Mouse (Mus musculus) thymus, postnatal 0 days (tissue): ENCODE measurements around the gene Chn2. TPM values are rescaled to one million over a fixed set of nuclear protein-coding genes. Genes with fewer than 3 reads are reported as not detected.
"Not testable (repeated sequence)": the region's sequence is repeated elsewhere in the genome, so short reads cannot be mapped to it uniquely, and the experiment has no call there.

Experiments used
- DNase-seq: peaks from one replicate; pipeline ENCODE4 v3.0.0-alpha.2; 2015; ENCODE audit warnings: low spot score
- polyA plus RNA-seq: library from polyadenylated mRNA; unstranded; fragments of >200 nt; fragmentation: Nextera tagmentation; extraction: Ambion mirVana; gene quantifications from 2 replicates; pipeline ENCODE4 v1.2.1, GENCODE M21; 2015

Gene Chn2
- polyA plus RNA-seq, 1 experiment from 2014 or later: 8.4 TPM

DNA sequence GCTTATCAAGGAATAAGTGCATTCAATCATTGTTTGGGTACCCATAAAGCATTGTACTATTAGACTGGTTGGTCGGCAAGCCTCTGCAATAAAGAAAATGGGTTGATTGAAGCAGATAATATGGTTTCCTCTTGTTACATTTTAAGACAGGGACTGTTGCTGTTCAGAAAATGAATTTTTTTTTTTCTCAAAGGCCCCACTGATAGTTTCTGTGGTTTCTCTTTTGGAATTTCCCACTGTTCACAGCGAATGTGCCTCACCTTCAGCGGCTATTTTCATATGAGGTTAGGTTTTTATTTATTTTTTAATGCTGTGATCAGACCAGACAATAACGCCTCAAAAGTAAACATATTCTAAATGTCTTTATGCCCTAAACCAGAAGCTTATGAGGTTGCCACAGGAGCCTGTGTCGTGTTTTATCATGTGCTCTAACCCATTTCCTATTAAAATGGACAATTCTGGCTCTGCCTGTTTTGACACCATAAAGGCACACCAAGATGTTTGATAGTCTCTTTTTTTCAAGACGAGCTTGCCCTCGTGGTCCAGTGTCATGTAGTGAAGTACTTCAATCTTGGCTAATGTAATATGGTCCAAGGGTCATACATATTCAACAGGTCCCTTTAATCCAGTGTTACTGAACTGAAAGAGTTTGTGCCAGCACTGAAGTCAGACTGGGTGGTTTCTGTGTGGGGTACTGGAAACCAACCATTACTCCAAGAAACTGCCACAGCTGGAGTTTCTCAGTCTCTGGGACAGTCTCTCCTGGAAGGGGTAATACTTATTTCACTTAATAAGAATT is 112.3 kb downstream of the Chn2 start:
- no peak for DNase-seq

GRCm38 (mm10) chr6:54157097-54157496 is 117.7 kb downstream of the Chn2 start:
- no peak for DNase-seq

DNA sequence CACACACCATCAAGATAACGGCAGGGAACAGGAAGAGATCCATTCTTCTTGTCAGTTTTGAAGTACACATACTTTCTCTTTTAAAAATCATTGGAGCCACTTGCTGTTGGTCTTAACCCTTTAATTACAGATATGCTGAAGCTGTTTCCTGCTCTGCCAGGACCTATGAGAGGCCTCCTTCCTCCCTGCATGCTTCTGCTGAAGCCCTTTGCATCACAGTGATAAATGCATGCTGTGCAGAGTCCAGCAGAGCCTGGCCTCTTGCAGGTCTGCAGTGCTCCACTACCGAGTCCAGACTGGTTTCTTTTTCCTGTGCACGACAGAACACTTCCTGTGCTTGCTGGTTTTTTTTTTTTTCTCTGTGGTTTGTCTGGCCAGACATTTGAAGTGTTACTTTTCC is 119.0 kb downstream of the Chn2 start:
- DNase-seq: peak; percentile 29

DNA sequence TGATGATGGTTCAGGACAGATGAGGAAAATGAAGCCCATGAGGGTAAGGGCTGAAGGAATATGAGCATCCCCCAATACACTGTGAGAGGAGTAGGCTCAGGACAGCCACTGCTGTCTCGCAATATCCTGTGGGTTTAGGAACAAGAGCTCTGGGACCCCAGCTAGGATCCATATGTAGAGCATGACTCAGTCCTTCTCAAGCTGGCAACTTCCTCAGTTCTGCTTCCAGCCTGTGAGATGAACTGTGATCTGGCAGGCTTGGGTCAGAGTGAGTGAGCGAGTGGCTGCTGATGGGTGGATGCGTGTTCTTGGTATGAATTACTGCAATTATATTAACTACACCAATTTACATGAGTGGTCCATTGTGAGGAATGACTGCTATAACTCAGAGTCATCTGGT is 121.3 kb downstream of the Chn2 start:
- DNase-seq: no peak

DNA sequence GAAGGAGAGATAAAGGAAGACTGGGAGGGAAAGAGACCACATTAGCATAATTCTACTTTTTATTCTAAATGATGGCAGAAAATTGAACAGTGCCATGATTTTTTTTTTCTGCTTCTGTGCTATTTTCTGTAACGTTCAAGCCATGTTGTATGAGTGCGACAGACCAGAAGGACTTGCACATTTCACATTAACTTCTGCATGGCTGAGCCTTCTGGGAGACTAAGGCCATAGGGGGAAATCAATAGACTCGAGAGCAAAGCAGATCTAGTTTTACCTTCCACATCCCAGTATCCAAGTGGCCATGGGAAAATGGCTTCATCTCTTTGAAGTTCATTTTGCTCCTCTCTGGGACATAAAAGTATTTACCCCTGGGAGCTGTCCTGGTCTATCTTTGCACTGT is 121.9 kb downstream of the Chn2 start:
- no peak for DNase-seq

DNA sequence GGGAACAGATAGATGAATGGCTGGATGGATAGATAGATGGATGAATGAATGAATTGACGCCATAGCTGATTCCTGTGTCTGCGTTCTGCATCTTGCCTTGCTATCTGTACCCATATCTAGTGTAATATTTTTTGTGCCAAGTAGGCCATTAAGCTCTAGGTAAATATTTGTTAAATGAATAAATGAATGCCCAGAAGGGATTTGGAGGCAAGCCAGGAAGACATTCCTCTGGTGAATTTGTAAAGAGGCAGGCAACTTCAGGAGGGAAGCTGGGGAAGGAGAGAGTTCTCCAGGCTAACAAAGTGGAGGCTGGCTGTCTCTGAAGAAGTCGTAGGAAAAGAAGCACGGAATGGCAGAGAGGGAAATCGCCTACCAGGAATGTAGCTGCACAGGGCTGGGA is 123.0 kb downstream of the Chn2 start:
- no peak for DNase-seq

GRCm38 (mm10) chr6:54162786-54163185 is 123.4 kb downstream of the Chn2 start:
- DNase-seq: peak; percentile 62

DNA sequence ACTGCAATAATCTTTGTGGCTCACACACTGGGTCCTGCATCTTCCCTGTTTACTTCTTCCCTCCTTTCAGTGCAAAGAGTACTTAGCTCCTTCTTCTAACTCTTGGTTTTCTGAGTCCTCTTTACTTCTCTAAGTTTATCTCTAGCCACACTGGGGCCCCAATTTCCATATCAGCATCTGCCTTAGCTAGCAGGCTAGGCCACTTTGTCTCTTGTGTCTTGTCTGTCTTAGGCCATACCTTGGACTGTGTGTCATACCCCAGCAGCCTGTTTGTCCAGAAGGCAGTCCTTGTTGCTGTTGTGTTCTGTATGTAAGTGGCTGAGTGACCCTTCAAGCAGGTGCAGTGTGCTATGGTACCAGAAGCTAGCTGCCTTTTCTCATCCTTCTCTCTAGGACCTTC is 124.3 kb downstream of the Chn2 start:
- DNase-seq: no peak

- DNase-seq: peak; percentile 21
Observed at GRCm38 (mm10) chr6:54164777-54165176, 125.4 kb downstream of the Chn2 start.

GRCm38 (mm10) chr6:54165246-54165645 is 125.9 kb downstream of the Chn2 start:
- DNase-seq: no peak

- DNase-seq: no peak
Observed at GRCm38 (mm10) chr6:54165863-54166262, 126.5 kb downstream of the Chn2 start.

DNA sequence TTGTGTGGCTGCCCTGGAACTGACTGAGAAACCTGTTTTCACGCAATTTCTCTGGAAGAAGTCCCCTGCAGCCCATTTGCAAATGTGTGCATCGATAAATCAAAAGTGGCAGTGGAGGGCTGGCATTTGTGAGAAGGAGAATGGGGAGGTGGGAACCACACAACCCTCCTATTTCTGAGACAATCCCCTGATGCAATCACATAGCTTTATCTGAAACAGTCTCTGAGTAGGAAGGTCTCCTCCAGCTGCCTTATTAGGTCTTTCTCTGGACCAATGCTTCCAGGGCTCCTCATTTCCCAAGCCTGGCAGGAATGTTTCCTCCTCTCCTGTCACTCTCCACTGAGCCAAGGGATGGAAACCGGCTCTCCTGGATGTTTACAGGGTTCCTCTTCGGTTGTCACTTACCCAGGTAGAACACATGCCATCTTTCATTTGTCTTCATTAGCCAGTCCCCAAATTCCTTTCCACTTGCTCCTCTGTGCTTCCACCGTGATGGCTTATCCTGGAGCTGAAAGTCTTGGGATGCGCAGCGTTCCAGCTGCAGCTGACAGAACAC is 127.7 kb downstream of the Chn2 start:
- DNase-seq: no peak

DNA sequence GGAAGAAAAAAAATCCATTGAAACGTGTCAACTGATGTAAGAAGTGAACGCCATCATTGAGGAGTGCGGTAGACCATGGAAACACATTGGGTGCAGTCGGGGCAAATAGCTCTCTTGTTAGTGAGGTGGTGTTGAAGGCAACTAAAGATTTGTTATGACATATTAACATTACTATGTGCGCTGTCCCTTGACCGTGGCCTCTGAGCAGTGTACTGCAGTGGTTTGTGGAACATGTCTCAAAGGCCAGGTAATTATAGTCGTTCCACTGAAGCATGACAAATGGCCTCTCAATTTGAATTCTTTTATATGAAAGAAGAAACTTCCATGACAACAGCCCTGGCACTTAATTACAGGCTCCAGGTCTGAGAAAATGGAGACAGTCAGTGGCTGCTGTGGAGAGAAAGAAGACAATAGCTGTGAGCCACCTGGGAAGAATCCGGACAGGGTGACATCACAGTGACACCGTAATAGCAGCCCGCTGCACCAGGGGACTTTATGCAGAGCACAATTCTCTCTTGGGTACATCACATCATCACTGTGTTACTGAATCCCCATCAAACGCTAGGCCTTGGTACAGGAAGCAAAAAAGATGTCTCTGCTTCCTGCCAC is 131.0 kb downstream of the Chn2 start:
- DNase-seq: no peak

- no peak for DNase-seq
Observed at GRCm38 (mm10) chr6:54171385-54171784, 132.0 kb downstream of the Chn2 start.

DNA sequence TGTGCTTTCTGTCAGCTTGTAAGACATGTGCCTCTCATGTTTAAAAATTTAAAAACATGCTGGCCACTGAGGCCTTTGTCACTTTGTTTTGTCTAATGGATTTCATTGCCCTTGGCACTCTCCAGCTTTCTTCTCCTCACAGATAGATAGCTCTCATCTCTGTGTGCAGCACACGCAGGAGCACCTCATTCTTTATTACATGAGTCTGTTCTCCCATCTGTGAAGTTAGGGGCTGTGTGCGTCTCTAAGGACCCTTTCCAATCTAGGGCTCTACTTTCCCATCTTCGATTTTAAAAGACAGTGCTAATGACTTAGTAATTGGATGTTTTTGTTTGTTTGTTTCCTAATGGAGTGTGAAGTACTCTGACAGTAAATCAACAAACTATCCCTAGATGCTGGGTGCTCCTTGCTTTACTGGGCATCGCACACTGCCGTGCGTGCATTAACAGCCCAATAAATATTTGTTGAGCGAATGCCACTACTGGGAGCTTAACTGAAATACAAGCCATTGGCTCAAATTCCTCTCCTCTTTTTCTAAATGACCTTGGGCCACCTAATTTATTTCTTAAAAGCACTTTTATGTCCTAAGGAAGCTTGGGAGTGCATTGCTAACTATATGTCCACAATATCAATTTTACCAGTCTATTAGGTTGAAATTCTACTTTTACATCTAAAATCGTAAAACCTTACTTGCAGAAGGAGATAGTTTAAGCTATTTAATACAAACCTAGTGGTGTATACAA is 136.3 kb downstream of the Chn2 start:
- DNase-seq: no peak

DNA sequence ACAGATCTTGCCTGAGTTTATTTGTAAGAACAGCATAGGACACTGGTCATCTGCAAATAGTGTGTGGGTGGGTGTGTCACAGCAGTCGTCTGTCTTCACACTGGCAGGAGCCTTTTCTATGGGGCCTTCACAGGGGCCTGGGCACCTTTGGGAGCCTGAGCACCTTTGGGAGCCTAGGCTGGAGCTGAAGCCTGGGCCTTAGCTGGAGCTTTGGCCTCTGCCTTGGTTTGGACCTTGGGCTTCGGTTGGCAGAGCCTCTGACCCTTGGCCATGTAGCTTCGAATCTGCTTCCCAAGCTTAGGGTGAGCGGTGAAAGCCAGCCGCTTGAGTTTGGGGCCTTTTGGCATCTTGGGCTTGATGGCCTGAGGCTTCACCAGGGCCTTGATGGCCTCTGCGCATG is 137.7 kb downstream of the Chn2 start:
- DNase-seq: not testable (repeated sequence)

DNA sequence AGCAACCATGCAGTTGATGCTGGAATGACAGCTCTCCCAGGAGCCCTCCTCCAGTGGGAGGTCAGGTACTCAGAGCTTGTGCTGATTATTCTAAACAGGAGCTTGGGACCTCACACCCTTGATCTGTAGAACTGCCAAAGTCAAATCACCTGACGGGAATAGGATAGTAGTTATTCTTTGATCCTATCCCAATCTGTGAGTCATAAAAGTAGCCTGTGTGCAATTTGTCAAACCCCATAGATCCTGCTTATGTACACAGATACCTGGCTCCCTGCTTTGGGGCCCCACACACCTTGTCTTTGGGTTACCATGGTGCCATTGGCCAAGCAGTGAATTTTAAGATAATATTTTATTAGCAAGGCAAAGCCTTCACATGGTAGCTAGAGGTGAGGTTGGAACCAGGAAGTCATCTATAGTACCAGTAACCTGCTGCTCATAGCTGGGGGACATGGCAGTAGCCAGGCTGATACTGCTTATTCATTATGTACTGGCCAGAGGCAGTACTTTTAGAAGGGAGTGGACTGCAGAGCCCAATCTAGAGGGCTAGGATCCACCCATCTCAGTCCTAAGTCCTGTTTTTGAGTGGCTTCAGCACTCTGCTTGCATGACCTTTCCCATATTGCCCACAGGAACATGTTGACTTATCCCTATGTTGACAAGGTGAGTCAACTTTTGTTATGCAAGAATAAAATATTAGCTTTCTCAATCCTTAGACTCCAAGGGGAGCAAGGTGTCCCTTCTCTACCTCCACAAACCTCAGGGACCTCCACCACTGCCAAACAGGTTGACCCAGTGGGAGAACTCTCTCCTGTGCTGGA is 139.9 kb downstream of the Chn2 start:
- no peak for DNase-seq

DNA sequence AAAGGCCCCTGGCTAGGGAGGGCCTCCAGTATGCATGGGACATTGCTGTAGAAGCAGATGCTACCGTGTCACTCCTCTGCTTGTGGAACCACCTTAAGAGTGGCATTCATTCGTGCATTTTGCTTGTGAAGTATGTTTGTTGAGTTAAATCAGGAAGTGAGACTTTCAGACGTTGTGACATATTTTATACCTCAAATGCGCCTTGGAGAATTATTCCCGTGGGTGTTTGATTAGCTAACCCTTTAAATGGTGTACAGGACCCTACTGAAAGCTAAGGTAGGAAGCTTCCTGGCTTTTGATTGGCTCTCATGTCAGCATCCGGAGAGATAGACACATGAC is 140.5 kb downstream of the Chn2 start:
- no peak for DNase-seq

GRCm38 (mm10) chr6:54183825-54184578 is 144.6 kb downstream of the Chn2 start:
- DNase-seq: no peak

DNA sequence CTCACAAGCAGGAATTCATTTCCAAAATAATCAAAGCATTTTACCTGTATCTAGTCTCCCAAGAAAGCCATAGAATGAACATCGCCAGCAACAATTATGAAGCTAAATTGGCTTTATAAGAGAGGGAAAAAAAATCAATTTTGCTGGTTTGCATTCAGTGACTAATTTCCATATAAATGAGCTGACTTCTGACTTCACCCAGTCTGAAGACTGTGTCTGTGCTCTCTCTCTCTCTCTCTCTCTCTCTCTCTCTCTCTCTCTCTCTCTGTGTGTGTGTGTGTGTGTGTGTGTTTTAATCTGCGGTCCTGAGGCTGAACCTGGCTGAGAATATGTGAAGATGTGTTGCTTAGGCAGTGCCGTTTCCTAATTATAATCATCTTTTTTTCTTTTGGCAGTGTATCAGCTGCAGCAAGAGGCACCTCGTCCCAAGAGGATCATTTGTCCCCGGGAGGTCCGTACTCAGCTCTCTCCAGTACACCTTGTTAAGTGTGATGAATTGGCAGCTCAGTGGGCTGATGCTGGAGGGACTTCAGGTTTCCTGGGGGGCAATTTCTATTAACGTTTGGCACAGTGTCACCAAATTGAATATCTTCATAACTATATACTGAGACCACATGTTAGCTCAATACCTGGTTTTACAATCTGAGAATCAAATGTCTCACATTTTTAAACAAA is 154.4 kb downstream of the Chn2 start:
- DNase-seq: no peak
